Mouse (Mus musculus) kidney, postnatal 0 days (tissue): ENCODE data around the gene Btbd9. TPM values are rescaled to one million over a fixed set of nuclear protein-coding genes. Genes with fewer than 3 reads are reported as not detected.

Source experiments
- ATAC-seq: fragments of 200-750 bp; cut with Nextera tagmentation; replicated peaks from 2 replicates; pipeline ENCODE4 v1.8.0; 2017; ENCODE audit warnings: low read depth, moderate number of reproducible peaks, moderate TSS enrichment, moderate library complexity; ENCODE audit not compliant: low FRiP score
- DNase-seq: peaks from one replicate; pipeline ENCODE4 v3.0.0-alpha.2; 2016; ENCODE audit warnings: low spot score
- H3K27ac ChIP-seq: fragments of 300-500 bp; sonication (generic); 2 replicates; pipeline ENCODE4 v1.5.1; 2014; ENCODE audit warnings: mild to moderate bottlenecking
- H3K27me3 ChIP-seq: fragments of 300-500 bp; sonication (generic); 2 replicates; pipeline ENCODE4 v1.6.1; 2014; ENCODE audit warnings: low read length, mixed read lengths; ENCODE audit not compliant: insufficient read depth
- H3K36me3 ChIP-seq: fragments of 300-500 bp; sonication (generic); 2 replicates; pipeline ENCODE4 v1.6.1; 2014; ENCODE audit warnings: low read length, mixed read lengths; ENCODE audit not compliant: insufficient read depth
- H3K4me1 ChIP-seq: fragments of 300-500 bp; sonication (generic); replicated peaks from 2 replicates; pipeline ENCODE4 v1.6.1; 2014; ENCODE audit warnings: antibody characterized with exemption, low read length, mixed read lengths; ENCODE audit not compliant: insufficient read depth
- H3K4me2 ChIP-seq: fragments of 300-500 bp; sonication (generic); 2 replicates; pipeline ENCODE4 v1.6.1; 2014; ENCODE audit warnings: mild to moderate bottlenecking, low read length, moderate library complexity, mixed read lengths
- H3K4me3 ChIP-seq: fragments of 300-500 bp; sonication (generic); replicated peaks from 2 replicates; pipeline ENCODE4 v1.5.1; 2014; ENCODE audit warnings: low read depth, low read length
- H3K9ac ChIP-seq: fragments of 300-500 bp; sonication (generic); 2 replicates; pipeline ENCODE4 v1.6.1; 2014; ENCODE audit warnings: low read depth, low read length
- H3K9me3 ChIP-seq: fragments of 300-500 bp; sonication (generic); replicated peaks from 2 replicates; pipeline ENCODE4 v1.6.1; 2016; ENCODE audit warnings: low read length, inconsistent platforms, mixed read lengths
- CTCF ChIP-seq: IDR thresholded peaks from 2 replicates; pipeline ENCODE4 v1.5.1; 2016; ENCODE audit warnings: antibody characterized with exemption, low read depth, mild to moderate bottlenecking, moderate library complexity
- WGBS: fragments of 180-500 bp; shearing (Covaris S2); extraction: QIAGEN DNeasy Blood & Tissue Kit; methylation state at CpG from one replicate; pipeline ENCODE4 v1.1.7; 2014; 5-methylcytosine and 5-hydroxymethylcytosine counted together
- polyA plus RNA-seq: library from polyadenylated mRNA; unstranded; fragments of >200 nt; fragmentation: Nextera tagmentation; extraction: Ambion mirVana; gene quantifications from 2 replicates; pipeline ENCODE4 v1.2.1, GENCODE M21; 2015

The Btbd9 gene
- polyA plus RNA-seq, 1 experiment from 2014 or later: 41.1 TPM

GRCm38 (mm10) chr17:30391220-30391619 is 185.1 kb downstream of the Btbd9 start:
- no peak for ATAC-seq
- H3K9me3 ChIP-seq: no peaks in the 10 kb centered on the region
- no peaks in the 10 kb centered on the region for H3K27me3 ChIP-seq
- no peak overlapping the region for H3K4me3 ChIP-seq
- no peak overlapping the region for H3K4me2 ChIP-seq
- no peaks in the 10 kb centered on the region for H3K4me1 ChIP-seq
- WGBS: 97% methylated on average over 1 of the region's 1 CpGs
- no peak for DNase-seq
- H3K9ac ChIP-seq: no peak overlapping the region
- H3K36me3 ChIP-seq: no peaks in the 10 kb centered on the region
- no peak overlapping the region for H3K27ac ChIP-seq
- no peak for TF ChIP-seq CTCF

- no peak for TF ChIP-seq CTCF
- Histone ChIP-seq H3K4me2 (no peak overlapping the region), H3K4me3 (no peak overlapping the region), H3K9ac (no peak overlapping the region), H3K9me3 (no peaks in the 10 kb centered on the region), H3K4me1 (no peaks in the 10 kb centered on the region), H3K27me3 (no peaks in the 10 kb centered on the region), H3K36me3 (no peaks in the 10 kb centered on the region), H3K27ac (no peak overlapping the region)
- ATAC-seq (no peak), DNase-seq (peak; percentile 21)
Measured at GRCm38 (mm10) chr17:30389686-30390085, 186.6 kb downstream of the Btbd9 start.

GRCm38 (mm10) chr17:30388817-30389216 is 187.5 kb downstream of the Btbd9 start:
- no peaks in the 10 kb centered on the region for H3K4me1 ChIP-seq
- H3K27me3 ChIP-seq: no peaks in the 10 kb centered on the region
- no peak overlapping the region for H3K4me2 ChIP-seq
- no peak overlapping the region for H3K4me3 ChIP-seq
- 88% methylated on average over 4 of the region's 4 CpGs for WGBS
- no peak overlapping the region for H3K9ac ChIP-seq
- H3K36me3 ChIP-seq: no peaks in the 10 kb centered on the region
- no peaks in the 10 kb centered on the region for H3K9me3 ChIP-seq
- TF ChIP-seq CTCF: no peak
- no peak overlapping the region for H3K27ac ChIP-seq
- ATAC-seq (no peak), DNase-seq (no peak)

GRCm38 (mm10) chr17:30388391-30388790 is 187.9 kb downstream of the Btbd9 start:
- WGBS: 87% methylated on average over 3 of the region's 3 CpGs
- H3K36me3 ChIP-seq: no peaks in the 10 kb centered on the region
- no peak for ATAC-seq
- no peaks in the 10 kb centered on the region for H3K9me3 ChIP-seq
- H3K9ac ChIP-seq: no peak overlapping the region
- no peaks in the 10 kb centered on the region for H3K4me1 ChIP-seq
- TF ChIP-seq CTCF: no peak
- no peak overlapping the region for H3K4me2 ChIP-seq
- H3K4me3 ChIP-seq: no peak overlapping the region
- no peak for DNase-seq
- no peak overlapping the region for H3K27ac ChIP-seq
- no peaks in the 10 kb centered on the region for H3K27me3 ChIP-seq

- no peak overlapping the region for H3K4me3 ChIP-seq
- 84% methylated on average over 9 of the region's 9 CpGs for WGBS
- no peak overlapping the region for H3K9ac ChIP-seq
- no peaks in the 10 kb centered on the region for H3K36me3 ChIP-seq
- H3K4me1 ChIP-seq: no peaks in the 10 kb centered on the region
- H3K27ac ChIP-seq: no peak overlapping the region
- H3K27me3 ChIP-seq: no peaks in the 10 kb centered on the region
- H3K9me3 ChIP-seq: no peaks in the 10 kb centered on the region
- DNase-seq (no peak), ATAC-seq (no peak)
- H3K4me2 ChIP-seq: no peak overlapping the region
- no peak for TF ChIP-seq CTCF
Measured at GRCm38 (mm10) chr17:30386241-30386640, 190.0 kb downstream of the Btbd9 start.

- H3K4me1 ChIP-seq: no peaks in the 10 kb centered on the region
- TF ChIP-seq CTCF: no peak
- no peaks in the 10 kb centered on the region for H3K36me3 ChIP-seq
- no peak overlapping the region for H3K4me2 ChIP-seq
- DNase-seq (no peak), ATAC-seq (no peak)
- no peak overlapping the region for H3K27ac ChIP-seq
- WGBS: 65% methylated on average over 6 of the region's 6 CpGs
- no peak overlapping the region for H3K4me3 ChIP-seq
- H3K9me3 ChIP-seq: no peaks in the 10 kb centered on the region
- no peaks in the 10 kb centered on the region for H3K27me3 ChIP-seq
- no peak overlapping the region for H3K9ac ChIP-seq
Measured at GRCm38 (mm10) chr17:30383649-30384048, 192.6 kb downstream of the Btbd9 start.

GRCm38 (mm10) chr17:30378221-30379010 is 197.9 kb downstream of the Btbd9 start:
- Histone ChIP-seq H3K27ac (no peak overlapping the region), H3K9me3 (no peaks in the 10 kb centered on the region), H3K4me3 (no peak overlapping the region), H3K4me1 (no peaks in the 10 kb centered on the region), H3K36me3 (no peaks in the 10 kb centered on the region), H3K9ac (no peak overlapping the region), H3K27me3 (no peaks in the 10 kb centered on the region), H3K4me2 (no peak overlapping the region)
- ATAC-seq (no peak), DNase-seq (no peak)
- TF ChIP-seq CTCF: no peak
- 52% methylated on average over 5 of the region's 5 CpGs for WGBS
